Mouse (Mus musculus) thymus, postnatal 25 days (tissue): ENCODE measurements at regions not wholly inside any gene's neighbourhood (a gene's known extent, or its start where the extent isn't known, plus 50 kb on each side); places are given as distances from the start of the nearest gene placed in this dataset.
"Not testable (repeated sequence)": the region's sequence is repeated elsewhere in the genome, so short reads cannot be mapped to it uniquely, and the experiment has no call there.

ENCODE experiments used
- DNase-seq: peaks from one replicate; pipeline ENCODE4 v3.0.0; 2022

GRCm38 (mm10) chr3:133665425-133666317 lies 120.7 kb upstream of the Tet2 start:
- DNase-seq: no peak

- DNase-seq: no peak
These were observed 128.0 kb upstream of the Tet2 start for GRCm38 (mm10) chr3:133672742-133673447.

GRCm38 (mm10) chr3:133677892-133678291 lies 133.0 kb upstream of the Tet2 start:
- DNase-seq: no peak

- no peak for DNase-seq
These were observed 135.0 kb upstream of the Tet2 start for GRCm38 (mm10) chr3:133679891-133680290.

- DNase-seq: no peak
These were observed 135.4 kb upstream of the Tet2 start for GRCm38 (mm10) chr3:133680343-133680742.

- DNase-seq: no peak
These were observed 135.9 kb upstream of the Tet2 start for GRCm38 (mm10) chr3:133680805-133681204.

- no peak for DNase-seq
These were observed 139.3 kb upstream of the Tet2 start for GRCm38 (mm10) chr3:133684196-133684743.

GRCm38 (mm10) chr3:133684747-133685146 lies 139.8 kb upstream of the Tet2 start:
- DNase-seq: no peak

GRCm38 (mm10) chr3:133685393-133685792 lies 140.5 kb upstream of the Tet2 start:
- no peak for DNase-seq

- DNase-seq: no peak
These were observed 149.1 kb upstream of the Tet2 start for GRCm38 (mm10) chr3:133694057-133694456.

GRCm38 (mm10) chr3:133696122-133696521 lies 151.2 kb upstream of the Tet2 start:
- no peak for DNase-seq

- DNase-seq: not testable (repeated sequence)
These were observed 159.9 kb upstream of the Tet2 start for GRCm38 (mm10) chr3:133704849-133705248.

GRCm38 (mm10) chr3:133711518-133711917 lies 166.6 kb upstream of the Tet2 start:
- no peak for DNase-seq

- DNase-seq: no peak
These were observed 177.8 kb upstream of the Tet2 start for GRCm38 (mm10) chr3:133722550-133723290.

- no peak for DNase-seq
These were observed 181.9 kb upstream of the Tet2 start for GRCm38 (mm10) chr3:133726831-133727230.

- no peak for DNase-seq
These were observed 190.7 kb upstream of the Tet2 start for GRCm38 (mm10) chr3:133735603-133736002.

- no peak for DNase-seq
These were observed 194.0 kb upstream of the Tet2 start for GRCm38 (mm10) chr3:133738936-133739335.

- DNase-seq: no peak
These were observed 199.7 kb upstream of the Tet2 start for GRCm38 (mm10) chr3:133744552-133745118.

- DNase-seq: no peak
These were observed 204.1 kb upstream of the Tet2 start for GRCm38 (mm10) chr3:133748756-133749737.

- no peak for DNase-seq
These were observed 205.1 kb upstream of the Tet2 start for GRCm38 (mm10) chr3:133750061-133750460.

GRCm38 (mm10) chr3:133750606-133751005 lies 205.7 kb upstream of the Tet2 start:
- DNase-seq: no peak
